Mouse (Mus musculus): Measurements from ENCODE around the gene Ikzf3.
A peak's percentile ranks its signal among the peaks of the same experiment; 100 is the strongest.

The Ikzf3 gene

GRCm38 (mm10) chr11:98568326-98568725, 22.5 kb upstream of the Ikzf3 start:
- DNase-seq, result peak; percentile 62 to 63

- DNase-seq, result no peak
Measured at GRCm38 (mm10) chr11:98563921-98564414, 18.1 kb upstream of the Ikzf3 start.

- no peak for DNase-seq
Measured at GRCm38 (mm10) chr11:98563025-98563424, 17.2 kb upstream of the Ikzf3 start.

- no peak for DNase-seq
Measured at GRCm38 (mm10) chr11:98560942-98561341, 15.1 kb upstream of the Ikzf3 start.

GRCm38 (mm10) chr11:98555124-98555700, 9.4 kb upstream of the Ikzf3 start:
- peak; percentile 30 for DNase-seq

- peak in 1 of 2 experiments; percentile 29 for DNase-seq
Measured at GRCm38 (mm10) chr11:98553966-98554365, 8.1 kb upstream of the Ikzf3 start.

- DNase-seq, result peak; percentile 96 to 98
Measured at GRCm38 (mm10) chr11:98550975-98551828, 5.4 kb upstream of the Ikzf3 start, which contains the start of gene Zpbp2. TSS of gene Zpbp2 (plus strand) at chr11:98551097.

- DNase-seq, result peak; percentile 77 to 78
Measured at GRCm38 (mm10) chr11:98550311-98550974, 4.6 kb upstream of the Ikzf3 start.

GRCm38 (mm10) chr11:98549363-98549762, 3.5 kb upstream of the Ikzf3 start:
- DNase-seq, result no peak

GRCm38 (mm10) chr11:98547308-98547693, 1.5 kb upstream of the Ikzf3 start:
- peak; percentile 48 to 51 for DNase-seq

- peak; percentile 53 to 57 for DNase-seq
Measured at GRCm38 (mm10) chr11:98546529-98547307, 887 bp upstream of the Ikzf3 start.

- DNase-seq, result no peak
Measured at GRCm38 (mm10) chr11:98544890-98545677, 747 bp downstream of the Ikzf3 start.

GRCm38 (mm10) chr11:98543414-98543813, 2.4 kb downstream of the Ikzf3 start:
- DNase-seq, result no peak

GRCm38 (mm10) chr11:98542553-98542952, 3.3 kb downstream of the Ikzf3 start:
- no peak for DNase-seq

GRCm38 (mm10) chr11:98540319-98540718, 5.5 kb downstream of the Ikzf3 start:
- peak; percentile 74 to 75 for DNase-seq

GRCm38 (mm10) chr11:98537480-98538034, 8.3 kb downstream of the Ikzf3 start:
- DNase-seq, result no peak

GRCm38 (mm10) chr11:98526824-98527461, 18.9 kb downstream of the Ikzf3 start:
- no peak for DNase-seq

- no peak for DNase-seq
Measured at GRCm38 (mm10) chr11:98525140-98525539, 20.7 kb downstream of the Ikzf3 start.

GRCm38 (mm10) chr11:98520468-98520867, 25.4 kb downstream of the Ikzf3 start:
- no peak for DNase-seq

- DNase-seq, result no peak
Measured at GRCm38 (mm10) chr11:98513356-98513936, 32.4 kb downstream of the Ikzf3 start.

GRCm38 (mm10) chr11:98512881-98513280, 33.0 kb downstream of the Ikzf3 start:
- DNase-seq, result no peak
